ENCODE assay signal across 15 mouse cellular contexts in the genomic region with DNA sequence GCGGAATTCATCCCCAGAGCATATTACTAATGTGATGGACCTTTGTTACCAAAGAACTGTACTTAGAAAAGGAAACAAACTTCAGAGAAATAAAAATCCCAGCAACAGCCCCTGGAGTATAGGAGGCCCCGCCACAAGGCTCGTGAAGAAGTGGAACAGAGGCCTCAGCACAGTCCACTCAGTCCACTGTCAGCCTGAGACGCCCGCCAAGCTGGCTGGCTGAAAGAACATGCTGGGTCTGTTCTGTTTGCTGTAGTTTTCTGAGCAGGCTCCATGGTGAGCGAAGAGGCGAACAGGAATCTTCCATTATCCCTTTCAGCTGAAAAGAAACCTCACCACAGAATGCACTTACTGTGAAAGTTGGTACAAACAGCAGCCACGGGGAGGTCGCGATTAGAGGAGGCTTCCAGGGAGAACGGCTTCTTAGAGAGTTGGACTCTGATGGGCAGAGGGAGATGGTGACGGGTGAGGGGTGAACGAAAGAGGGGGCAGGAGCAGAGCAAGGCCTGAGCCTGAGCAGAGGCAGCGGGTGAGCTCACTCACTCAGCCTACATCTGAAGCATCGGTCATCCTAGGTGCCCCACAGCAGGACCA.
DNase-seq lines count a peak whose midpoint lies in the region; ATAC-seq lines count a peak whose summit lies in the region.
"Had no signal": no experiment of that assay in that cellular context is flagged by ENCODE, and none has a peak within 500 bp of the region (broad histone marks: within the 10 kb centered on the region; RNA-seq: fewer than 3 reads in every experiment).

No protein-coding gene starts in this region.

- peak overlapping the region; percentile 48 for H3K27ac ChIP-seq in forebrain, embryonic 10.5 days
- no peak overlapping the region for H3K27ac ChIP-seq in forebrain, embryonic 13.5 days
- no peak overlapping the region for H3K27ac ChIP-seq in forebrain, embryonic 14.5 days (ENCODE audit: low read depth, low read length)
- H3K27ac ChIP-seq in hindbrain, embryonic 16.5 days (ENCODE audit: low read depth, low read length), result peak overlapping the region; percentile 36; the same call in 1 of the 2 replicates
- H3K27ac ChIP-seq in neural tube, embryonic 13.5 days (replicated peaks), result peak overlapping the region; percentile 42; the same call in 1 of the 2 replicates
- H3K27ac ChIP-seq in limb, embryonic 10.5 days, result no peak overlapping the region
- no peak overlapping the region for H3K27ac ChIP-seq in intestine, embryonic 16.5 days (ENCODE audit: low read length)
- H3K27ac ChIP-seq: embryonic facial prominence, embryonic 12.5 days; heart, embryonic 15.5 days; limb, embryonic 12.5 days had no signal

- no peaks in the 10 kb centered on the region for H3K9me3 ChIP-seq in forebrain, embryonic 10.5 days
- no peaks in the 10 kb centered on the region for H3K9me3 ChIP-seq in forebrain, embryonic 13.5 days (replicated peaks)
- H3K9me3 ChIP-seq in forebrain, embryonic 14.5 days (replicated peaks; ENCODE audit: control insufficient read depth, low read length), result no peaks in the 10 kb centered on the region
- no peaks in the 10 kb centered on the region for H3K9me3 ChIP-seq in hindbrain, embryonic 16.5 days (ENCODE audit: control insufficient read depth, low read length)
- H3K9me3 ChIP-seq in neural tube, embryonic 13.5 days, result no peaks in the 10 kb centered on the region
- H3K9me3 ChIP-seq in limb, embryonic 10.5 days (replicated peaks), result no peaks in the 10 kb centered on the region
- no peaks in the 10 kb centered on the region for H3K9me3 ChIP-seq in intestine, embryonic 16.5 days (ENCODE audit: control insufficient read depth, low read length)
- H3K9me3 ChIP-seq: embryonic facial prominence, embryonic 12.5 days; heart, embryonic 15.5 days; limb, embryonic 12.5 days had no signal

- H3K4me1 ChIP-seq in forebrain, embryonic 10.5 days, result peaks cover 50% of the 10 kb centered on the region
- H3K4me1 ChIP-seq in forebrain, embryonic 13.5 days, result peaks cover 54% of the 10 kb centered on the region
- peaks cover 24% of the 10 kb centered on the region for H3K4me1 ChIP-seq in forebrain, embryonic 14.5 days (ENCODE audit: control insufficient read depth, insufficient read depth, low read length)
- peaks cover 15% of the 10 kb centered on the region for H3K4me1 ChIP-seq in hindbrain, embryonic 16.5 days (ENCODE audit: control insufficient read depth, insufficient read depth, low read depth, low read length)
- H3K4me1 ChIP-seq in neural tube, embryonic 13.5 days (replicated peaks), result peaks cover 64% of the 10 kb centered on the region
- peaks cover 19% of the 10 kb centered on the region for H3K4me1 ChIP-seq in limb, embryonic 10.5 days
- H3K4me1 ChIP-seq in intestine, embryonic 16.5 days (ENCODE audit: control insufficient read depth, insufficient read depth, low read length), result peaks cover 3% of the 10 kb centered on the region; the same call in 1 of the 2 replicates

- no peak for DNase-seq in forebrain, embryonic 10.5 days (ENCODE audit: extremely low spot score, low spot score)
- DNase-seq in forebrain, embryonic 14.5 days (ENCODE audit: low spot score), result peak; percentile 25
- DNase-seq in layer of hippocampus, adult 9-11 months, result no peak
- DNase-seq in limb, embryonic 10.5 days (ENCODE audit: low spot score), result no peak
- DNase-seq: adrenal gland, postnatal 10 days; gastrocnemius, postnatal 25 days; kidney, postnatal 10 days; thymus, postnatal 4 days had no signal

- no peaks in the 10 kb centered on the region for H3K27me3 ChIP-seq in forebrain, embryonic 10.5 days (ENCODE audit: poor library complexity, severe bottlenecking)
- no peaks in the 10 kb centered on the region for H3K27me3 ChIP-seq in forebrain, embryonic 13.5 days
- H3K27me3 ChIP-seq in forebrain, embryonic 14.5 days (replicated peaks; ENCODE audit: control insufficient read depth, insufficient read depth, low read length), result no peaks in the 10 kb centered on the region
- H3K27me3 ChIP-seq in hindbrain, embryonic 16.5 days (replicated peaks; ENCODE audit: control insufficient read depth, insufficient read depth, low read length), result no peaks in the 10 kb centered on the region
- 0 out of 2 replicates have a peak, but pooled peaks cover 3% of the 10 kb centered on the region for H3K27me3 ChIP-seq in neural tube, embryonic 13.5 days
- H3K27me3 ChIP-seq in limb, embryonic 10.5 days (ENCODE audit: low read depth, poor library complexity, severe bottlenecking), result no peaks in the 10 kb centered on the region
- no peaks in the 10 kb centered on the region for H3K27me3 ChIP-seq in intestine, embryonic 16.5 days (replicated peaks; ENCODE audit: control insufficient read depth, insufficient read depth, low read length)
- H3K27me3 ChIP-seq: embryonic facial prominence, embryonic 12.5 days; limb, embryonic 12.5 days had no signal

- no peak overlapping the region for H3K4me3 ChIP-seq in forebrain, embryonic 10.5 days
- H3K4me3 ChIP-seq in forebrain, embryonic 13.5 days, result no peak overlapping the region
- no peak overlapping the region for H3K4me3 ChIP-seq in forebrain, embryonic 14.5 days (ENCODE audit: low read depth, low read length)
- H3K4me3 ChIP-seq in hindbrain, embryonic 16.5 days (ENCODE audit: low read length), result no peak overlapping the region
- no peak overlapping the region for H3K4me3 ChIP-seq in neural tube, embryonic 13.5 days
- H3K4me3 ChIP-seq in limb, embryonic 10.5 days, result no peak overlapping the region
- H3K4me3 ChIP-seq in intestine, embryonic 16.5 days (ENCODE audit: low read length), result no peak overlapping the region
- H3K4me3 ChIP-seq: embryonic facial prominence, embryonic 12.5 days; heart, embryonic 15.5 days; limb, embryonic 12.5 days had no signal

- no peak overlapping the region for H3K4me2 ChIP-seq in forebrain, embryonic 13.5 days
- no peak overlapping the region for H3K4me2 ChIP-seq in forebrain, embryonic 14.5 days (ENCODE audit: low read length)
- H3K4me2 ChIP-seq in hindbrain, embryonic 16.5 days (ENCODE audit: low read length), result no peak overlapping the region
- no peak overlapping the region for H3K4me2 ChIP-seq in neural tube, embryonic 13.5 days
- no peak overlapping the region for H3K4me2 ChIP-seq in intestine, embryonic 16.5 days (ENCODE audit: low read depth, low read length)
- H3K4me2 ChIP-seq: embryonic facial prominence, embryonic 12.5 days; heart, embryonic 15.5 days; limb, embryonic 12.5 days had no signal

- no peak overlapping the region for H3K9ac ChIP-seq in forebrain, embryonic 13.5 days
- no peak overlapping the region for H3K9ac ChIP-seq in forebrain, embryonic 14.5 days (ENCODE audit: low read length)
- H3K9ac ChIP-seq in hindbrain, embryonic 16.5 days (ENCODE audit: low read depth, low read length), result no peak overlapping the region
- 0 out of 2 replicates have a peak overlapping the region, but pooled peaks have one; percentile 22 for H3K9ac ChIP-seq in neural tube, embryonic 13.5 days
- H3K9ac ChIP-seq in intestine, embryonic 16.5 days (ENCODE audit: low read depth, low read length), result no peak overlapping the region
- H3K9ac ChIP-seq: embryonic facial prominence, embryonic 12.5 days; heart, embryonic 15.5 days; limb, embryonic 12.5 days had no signal

- ATAC-seq in forebrain, embryonic 13.5 days, result no peak; the same call in 1 of the 2 replicates
- peak; percentile 38; the same call in 1 of the 2 replicates for ATAC-seq in forebrain, embryonic 14.5 days
- peak; percentile 79 for ATAC-seq in hindbrain, embryonic 16.5 days
- ATAC-seq in neural tube, embryonic 13.5 days (ENCODE audit: low read depth), result peak; percentile 41; the same call in 1 of the 2 replicates
- no peak for ATAC-seq in intestine, embryonic 16.5 days

- 71% methylated on average over 15 of the region's 15 CpGs for WGBS in forebrain, embryonic 10.5 days
- WGBS in forebrain, embryonic 13.5 days, result 40% methylated on average over 15 of the region's 15 CpGs
- 39% methylated on average over 15 of the region's 15 CpGs for WGBS in forebrain, embryonic 14.5 days
- WGBS in hindbrain, embryonic 16.5 days, result 37% methylated on average over 15 of the region's 15 CpGs
- 44% methylated on average over 15 of the region's 15 CpGs for WGBS in neural tube, embryonic 13.5 days
- WGBS in limb, embryonic 10.5 days, result 91% methylated on average over 15 of the region's 15 CpGs
- WGBS in intestine, embryonic 16.5 days, result 76% methylated on average over 15 of the region's 15 CpGs

- 0 out of 2 replicates have a peak, but pooled peaks cover 3% of the 10 kb centered on the region for H3K36me3 ChIP-seq in forebrain, embryonic 10.5 days (replicated peaks)
- H3K36me3 ChIP-seq in forebrain, embryonic 13.5 days (ENCODE audit: poor library complexity, severe bottlenecking), result no peaks in the 10 kb centered on the region
- no peaks in the 10 kb centered on the region for H3K36me3 ChIP-seq in forebrain, embryonic 14.5 days (ENCODE audit: control insufficient read depth, insufficient read depth, low read length)
- no peaks in the 10 kb centered on the region for H3K36me3 ChIP-seq in hindbrain, embryonic 16.5 days (ENCODE audit: control insufficient read depth, insufficient read depth, low read length)
- no peaks in the 10 kb centered on the region for H3K36me3 ChIP-seq in neural tube, embryonic 13.5 days
- H3K36me3 ChIP-seq in limb, embryonic 10.5 days, result no peaks in the 10 kb centered on the region
- no peaks in the 10 kb centered on the region for H3K36me3 ChIP-seq in intestine, embryonic 16.5 days (ENCODE audit: control insufficient read depth, insufficient read depth, low read length)
- H3K36me3 ChIP-seq: embryonic facial prominence, embryonic 12.5 days; heart, embryonic 15.5 days; limb, embryonic 12.5 days had no signal

Comparison
In these comparisons a context has a peak if more than half of its experiments do, and no peak if none do; other contexts are left out.
1. H3K27ac ChIP-seq: peak in forebrain, embryonic 10.5 days (single experiment), hindbrain, embryonic 16.5 days (single experiment) and neural tube, embryonic 13.5 days (single experiment); none in forebrain, embryonic 13.5 days (single experiment), forebrain, embryonic 14.5 days (single experiment), limb, embryonic 10.5 days (single experiment) and intestine, embryonic 16.5 days (single experiment).
2. ATAC-seq: peak in forebrain, embryonic 14.5 days (single experiment), hindbrain, embryonic 16.5 days (single experiment) and neural tube, embryonic 13.5 days (single experiment); none in forebrain, embryonic 13.5 days (single experiment) and intestine, embryonic 16.5 days (single experiment).